Mouse (Mus musculus) frontal cortex, postnatal 25 days (tissue): ENCODE results near the gene Gm6899.

ENCODE experiments used
- DNase-seq, 2 experiments: peaks; one replicate each; pipeline ENCODE4 v3.0.0; 2022; ENCODE audit warnings: low spot score in 2 of 2

The Gm6899 gene

DNA sequence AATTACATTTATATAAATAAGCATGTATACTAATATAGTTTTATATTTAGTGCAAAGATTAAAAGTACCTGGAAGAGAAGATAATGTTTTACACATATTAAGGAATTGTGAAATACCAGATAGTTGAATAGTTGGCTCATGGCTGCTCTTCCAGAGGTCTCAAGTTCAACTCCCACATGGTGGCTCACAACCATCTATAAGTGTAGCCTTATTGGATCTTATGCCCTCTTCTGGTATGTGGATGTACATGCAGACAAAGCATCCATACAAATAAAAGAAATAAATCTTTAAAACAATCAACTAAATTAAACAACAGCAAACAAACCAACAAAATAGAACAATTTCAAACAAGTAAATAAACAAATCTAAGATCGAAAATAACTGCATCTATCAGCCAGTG lies 49.1 kb downstream of the Gm6899 start:
- no peak for DNase-seq
